Mouse (Mus musculus) lung, embryonic 14.5 days (tissue): ENCODE measurements around the gene 1600014C23Rik. TPM values are rescaled to one million over a fixed set of nuclear protein-coding genes. Genes with fewer than 3 reads are reported as not detected.

Experiments used
- ATAC-seq: fragments of 200-750 bp; cut with Nextera tagmentation; 2 replicates; pipeline ENCODE4 v1.8.0; 2017; ENCODE audit warnings: mild to moderate bottlenecking, moderate TSS enrichment, moderate library complexity; ENCODE audit not compliant: insufficient read depth
- DNase-seq: peaks from one replicate; pipeline ENCODE4 v3.0.0-alpha.2; 2015
- H3K27ac ChIP-seq: fragments of 300-500 bp; sonication (generic); 2 replicates; pipeline ENCODE4 v1.5.1; 2014; ENCODE audit warnings: low read depth, mild to moderate bottlenecking, moderate library complexity
- H3K27me3 ChIP-seq: fragments of 300-500 bp; sonication (generic); 2 replicates; pipeline ENCODE4 v1.6.1; 2014; ENCODE audit warnings: low read length, control low read depth; ENCODE audit not compliant: insufficient read depth
- H3K36me3 ChIP-seq: fragments of 300-500 bp; sonication (generic); 2 replicates; pipeline ENCODE4 v1.6.1; 2014; ENCODE audit warnings: control low read depth; ENCODE audit not compliant: insufficient read depth
- H3K4me1 ChIP-seq: fragments of 300-500 bp; sonication (generic); 2 replicates; pipeline ENCODE4 v1.6.1; 2014; ENCODE audit warnings: antibody characterized with exemption, control low read depth; ENCODE audit not compliant: insufficient read depth
- H3K4me2 ChIP-seq: fragments of 300-500 bp; sonication (generic); 2 replicates; pipeline ENCODE4 v1.6.1; 2014; ENCODE audit warnings: mild to moderate bottlenecking
- H3K4me3 ChIP-seq: fragments of 300-500 bp; sonication (generic); 2 replicates; pipeline ENCODE4 v1.5.1; 2014; ENCODE audit warnings: low read depth, low read length
- H3K9ac ChIP-seq: fragments of 300-500 bp; sonication (generic); 2 replicates; pipeline ENCODE4 v1.6.1; 2014
- H3K9me3 ChIP-seq: fragments of 300-500 bp; sonication (generic); 2 replicates; pipeline ENCODE4 v1.6.1; 2016; ENCODE audit warnings: low read depth, low read length, control low read depth
- CTCF ChIP-seq: IDR thresholded peaks from 2 replicates; pipeline ENCODE4 v1.5.1; 2016; ENCODE audit warnings: antibody characterized with exemption, low read depth
- WGBS: fragments of 180-500 bp; shearing (Covaris S2); extraction: QIAGEN DNeasy Blood & Tissue Kit; methylation state at CpG from one replicate; pipeline ENCODE4 v1.1.7; 2014; 5-methylcytosine and 5-hydroxymethylcytosine counted together
- polyA plus RNA-seq: library from polyadenylated mRNA; unstranded; fragments of >200 nt; fragmentation: Nextera tagmentation; extraction: Ambion mirVana; gene quantifications from 2 replicates; pipeline ENCODE4 v1.2.1, GENCODE M21; 2014

The 1600014C23Rik gene
- polyA plus RNA-seq, 1 experiment from 2014 or later, result not detected

DNA sequence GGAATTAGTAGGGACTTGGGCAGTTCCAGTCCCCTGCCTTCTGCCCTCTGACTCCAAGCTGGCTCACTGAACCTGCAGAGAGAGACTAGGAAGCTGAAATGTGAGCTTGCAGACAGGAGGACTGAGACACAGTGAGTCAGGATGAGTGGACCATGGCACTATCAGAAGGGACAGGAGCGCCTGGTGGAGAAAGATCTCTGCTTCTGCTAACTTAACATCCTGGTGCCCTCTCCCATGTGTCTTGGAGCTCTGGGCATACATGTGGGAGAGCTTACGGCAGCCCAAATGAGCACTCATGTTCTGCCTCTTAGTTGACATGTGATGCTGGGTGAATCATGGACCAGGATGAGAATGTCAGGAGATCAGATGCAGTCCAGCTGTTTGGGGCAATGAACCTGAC, 12.0 kb upstream of the 1600014C23Rik start:
- no peaks in the 10 kb centered on the region for H3K36me3 ChIP-seq
- WGBS, result 85% methylated on average over 2 of the region's 2 CpGs
- H3K9me3 ChIP-seq, result no peaks in the 10 kb centered on the region
- no peaks in the 10 kb centered on the region for H3K4me1 ChIP-seq
- ATAC-seq (no peak), DNase-seq (no peak)
- H3K27me3 ChIP-seq, result no peaks in the 10 kb centered on the region
- no peak overlapping the region for H3K4me3 ChIP-seq
- no peak overlapping the region for H3K9ac ChIP-seq
- H3K27ac ChIP-seq, result no peak overlapping the region
- TF ChIP-seq CTCF, result no peak
- no peak overlapping the region for H3K4me2 ChIP-seq

DNA sequence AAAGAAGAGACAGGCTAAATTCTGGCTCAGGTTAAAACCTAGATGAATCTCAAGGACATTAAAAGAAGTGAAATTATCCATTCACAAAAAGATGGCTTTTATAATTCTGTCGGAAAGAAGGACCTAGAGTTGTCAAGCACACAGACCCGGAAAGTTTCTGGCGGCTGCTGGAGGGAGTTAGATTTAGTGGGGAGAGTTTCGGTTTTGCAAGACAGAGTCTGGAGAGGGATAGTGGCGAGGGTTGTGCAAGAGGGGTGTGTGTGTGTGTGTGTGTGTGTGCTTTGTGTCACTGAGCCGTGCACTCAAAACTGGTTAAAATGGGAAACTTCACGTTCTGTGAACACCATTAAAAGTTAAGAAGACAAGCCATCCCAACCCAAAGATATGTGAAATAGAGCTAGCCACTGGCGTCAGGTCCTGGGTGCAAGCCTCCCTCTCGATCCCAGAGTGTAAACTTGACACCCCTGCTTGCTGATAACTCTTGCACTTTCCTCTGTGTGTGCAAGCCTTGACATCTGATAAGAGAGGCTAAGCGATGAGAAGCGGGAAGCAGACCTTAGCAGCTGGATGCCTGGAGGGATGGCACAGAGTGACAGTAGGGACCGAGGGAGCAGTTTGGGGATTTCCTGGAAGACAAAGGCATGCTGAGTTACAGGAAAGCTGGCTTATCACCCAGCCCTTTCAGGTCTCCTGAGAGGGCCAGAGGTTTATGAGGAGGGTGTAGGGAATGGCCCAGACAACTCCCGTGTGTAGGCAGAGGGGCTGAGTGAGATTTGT, 8.9 kb upstream of the 1600014C23Rik start:
- Histone ChIP-seq H3K4me3 (no peak overlapping the region), H3K4me2 (no peak overlapping the region), H3K9me3 (no peaks in the 10 kb centered on the region), H3K36me3 (no peaks in the 10 kb centered on the region), H3K9ac (no peak overlapping the region), H3K4me1 (peaks cover under 1% of the 10 kb centered on the region; the same call in 1 of the 2 replicates), H3K27me3 (no peaks in the 10 kb centered on the region), H3K27ac (0 out of 2 replicates have a peak overlapping the region, but pooled peaks have one; percentile 8)
- no peak for TF ChIP-seq CTCF
- 30% methylated on average over 13 of the region's 13 CpGs for WGBS
- ATAC-seq (no peak), DNase-seq (no peak)

DNA sequence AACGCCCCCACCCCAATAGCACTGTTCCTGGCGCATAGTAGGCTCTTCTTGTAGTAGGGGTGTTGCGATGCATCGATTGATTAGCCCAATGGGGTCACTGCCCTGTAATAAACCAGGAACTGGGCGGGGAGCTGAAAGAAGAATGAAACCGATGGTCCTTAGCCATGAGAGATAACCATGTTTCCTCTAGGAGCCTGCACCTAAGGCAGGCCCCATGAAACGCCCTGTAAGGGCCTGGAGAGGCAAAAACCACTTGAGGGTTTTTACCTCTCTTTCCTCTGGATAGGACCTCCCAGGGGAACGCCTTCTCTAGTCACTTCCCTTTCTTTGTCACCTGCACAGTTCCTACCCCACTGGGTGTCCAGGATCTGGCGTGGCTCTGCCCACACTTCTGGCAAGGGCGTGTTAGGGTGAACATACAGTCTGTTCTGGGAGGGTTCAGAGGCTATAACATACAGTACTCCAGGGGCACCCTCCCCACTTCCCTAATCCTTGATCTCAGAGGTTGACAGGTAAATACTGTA, 3.5 kb upstream of the 1600014C23Rik start:
- ATAC-seq (peak; percentile 19), DNase-seq (peak; percentile 56)
- Histone ChIP-seq H3K9me3 (no peaks in the 10 kb centered on the region), H3K9ac (peak overlapping the region; percentile 71), H3K27ac (peak overlapping the region; percentile 98), H3K4me2 (peak overlapping the region; percentile 79), H3K27me3 (0 out of 2 replicates have a peak, but pooled peaks cover 3% of the 10 kb centered on the region), H3K4me1 (peaks cover 32% of the 10 kb centered on the region), H3K4me3 (peak overlapping the region; percentile 45), H3K36me3 (no peaks in the 10 kb centered on the region)
- 11% methylated on average over 10 of the region's 10 CpGs for WGBS
- TF ChIP-seq CTCF, result no peak

- Histone ChIP-seq H3K9ac (peak overlapping the region; percentile 71), H3K27ac (peak overlapping the region; percentile 98), H3K36me3 (no peaks in the 10 kb centered on the region), H3K4me2 (peak overlapping the region; percentile 79), H3K4me1 (peaks cover 32% of the 10 kb centered on the region), H3K9me3 (no peaks in the 10 kb centered on the region), H3K4me3 (peak overlapping the region; percentile 45), H3K27me3 (0 out of 2 replicates have a peak, but pooled peaks cover 3% of the 10 kb centered on the region)
- TF ChIP-seq CTCF, result no peak
- WGBS, result under 1% methylated on average over 67 of the region's 72 CpGs
- ATAC-seq (peak; percentile 54), DNase-seq (peak; percentile 97)
Observed at GRCm38 (mm10) chr17:45736311-45737077, 2.9 kb upstream of the 1600014C23Rik start.

DNA sequence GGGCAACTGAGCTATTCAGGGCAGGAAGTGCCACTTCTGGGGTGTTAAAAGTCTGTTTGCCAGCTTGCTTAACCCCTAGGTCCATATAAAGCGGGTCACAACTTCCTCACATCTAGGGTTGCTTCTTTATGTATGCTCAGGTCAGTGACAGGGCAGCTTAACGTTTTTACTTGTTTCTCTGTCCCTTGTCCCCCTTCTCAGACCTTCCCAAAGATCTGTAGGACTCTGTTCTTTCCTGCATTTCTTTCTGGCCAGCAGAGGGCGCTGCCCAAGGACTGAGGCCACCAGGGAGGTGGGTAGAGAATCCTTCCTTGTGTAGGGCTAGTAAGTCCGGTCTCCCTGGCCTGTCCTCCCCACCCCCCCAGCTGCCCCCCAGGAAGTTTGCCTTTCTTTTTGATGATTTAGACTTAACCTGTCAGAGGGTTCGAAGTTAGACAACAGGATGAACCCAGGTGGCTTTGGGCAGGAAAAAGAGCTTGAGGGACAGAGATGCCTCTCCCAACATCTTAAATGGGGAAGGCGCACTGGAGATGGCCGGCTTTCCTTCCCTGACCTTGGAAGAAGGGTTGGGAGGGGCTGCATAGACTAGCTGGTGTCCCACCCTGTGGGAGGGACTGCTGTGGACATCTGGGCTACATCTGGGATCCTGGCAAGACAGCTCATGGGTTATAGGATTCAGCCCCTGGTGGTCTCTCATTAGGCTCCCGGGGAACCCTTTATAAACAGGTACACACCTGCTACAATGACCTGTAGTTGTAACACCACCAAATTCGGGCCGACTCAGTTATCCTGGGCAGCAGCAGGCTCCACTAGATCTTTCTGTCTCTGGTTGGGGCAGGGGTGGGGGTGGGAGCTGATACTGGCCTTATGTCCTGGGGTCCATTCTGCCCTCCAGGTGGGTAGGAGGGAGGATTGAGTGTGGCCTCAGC, 2.0 kb upstream of the 1600014C23Rik start:
- Histone ChIP-seq H3K4me3 (peak overlapping the region; percentile 45), H3K9me3 (no peaks in the 10 kb centered on the region), H3K9ac (peak overlapping the region; percentile 71), H3K4me2 (peak overlapping the region; percentile 79), H3K27ac (peak overlapping the region; percentile 98), H3K4me1 (peaks cover 32% of the 10 kb centered on the region), H3K36me3 (no peaks in the 10 kb centered on the region), H3K27me3 (0 out of 2 replicates have a peak, but pooled peaks cover 3% of the 10 kb centered on the region)
- 3% methylated on average over 10 of the region's 10 CpGs for WGBS
- peak; percentile 95 for TF ChIP-seq CTCF
- peak; percentile 58 for ATAC-seq
- peak; percentile 95 for DNase-seq

GRCm38 (mm10) chr17:45734881-45735280, 1.2 kb upstream of the 1600014C23Rik start:
- no peak for DNase-seq

More at GRCm38 (mm10) chr17:45734881-45735280, 1.2 kb upstream of the 1600014C23Rik start:
- H3K4me2 ChIP-seq, result no peak overlapping the region
- no peak for ATAC-seq
- H3K9ac ChIP-seq, result no peak overlapping the region
- no peaks in the 10 kb centered on the region for H3K9me3 ChIP-seq
- 76% methylated on average over 4 of the region's 4 CpGs for WGBS
- H3K4me1 ChIP-seq, result peaks cover 32% of the 10 kb centered on the region
- 0 out of 2 replicates have a peak, but pooled peaks cover 3% of the 10 kb centered on the region for H3K27me3 ChIP-seq
- no peaks in the 10 kb centered on the region for H3K36me3 ChIP-seq
- H3K27ac ChIP-seq, result peak overlapping the region; percentile 42; the same call in 1 of the 2 replicates
- TF ChIP-seq CTCF, result no peak
- H3K4me3 ChIP-seq, result no peak overlapping the region
